Mouse (Mus musculus) spleen, postnatal 4 days (tissue): ENCODE measurements around the gene Elp4.

ENCODE experiments used
- DNase-seq, 2 experiments: peaks; one replicate each; pipeline ENCODE4 v3.0.0; 2022; ENCODE audit warnings: low spot score in 2 of 2

Elp4 gene

GRCm38 (mm10) chr2:105805210-105805609, 99.2 kb downstream of the Elp4 start:
- no peak for DNase-seq

GRCm38 (mm10) chr2:105804506-105804905, 99.9 kb downstream of the Elp4 start:
- DNase-seq, result no peak

- no peak for DNase-seq
Measured at GRCm38 (mm10) chr2:105803427-105803826, 100.9 kb downstream of the Elp4 start.

- DNase-seq, result no peak
Measured at GRCm38 (mm10) chr2:105802902-105803301, 101.5 kb downstream of the Elp4 start.

GRCm38 (mm10) chr2:105801536-105801935, 102.8 kb downstream of the Elp4 start:
- DNase-seq, result no peak

GRCm38 (mm10) chr2:105800694-105801093, 103.7 kb downstream of the Elp4 start:
- no peak for DNase-seq

GRCm38 (mm10) chr2:105799840-105800239, 104.5 kb downstream of the Elp4 start:
- no peak for DNase-seq

- no peak for DNase-seq
Measured at GRCm38 (mm10) chr2:105797842-105798241, 106.5 kb downstream of the Elp4 start.

- no peak for DNase-seq
Measured at GRCm38 (mm10) chr2:105796101-105796500, 108.3 kb downstream of the Elp4 start.

GRCm38 (mm10) chr2:105792339-105793120, 111.8 kb downstream of the Elp4 start:
- no peak for DNase-seq

- DNase-seq, result no peak
Measured at GRCm38 (mm10) chr2:105789936-105790335, 114.4 kb downstream of the Elp4 start.

- DNase-seq, result no peak
Measured at GRCm38 (mm10) chr2:105787726-105788125, 116.6 kb downstream of the Elp4 start.

GRCm38 (mm10) chr2:105786986-105787385, 117.4 kb downstream of the Elp4 start:
- DNase-seq, result no peak

GRCm38 (mm10) chr2:105782885-105783284, 121.5 kb downstream of the Elp4 start:
- no peak for DNase-seq

GRCm38 (mm10) chr2:105780739-105781138, 123.6 kb downstream of the Elp4 start:
- no peak for DNase-seq

- no peak for DNase-seq
Measured at GRCm38 (mm10) chr2:105779320-105779891, 125.0 kb downstream of the Elp4 start.

GRCm38 (mm10) chr2:105771314-105771713, 133.1 kb downstream of the Elp4 start:
- DNase-seq, result no peak

- DNase-seq, result no peak
Measured at GRCm38 (mm10) chr2:105769747-105770328, 134.5 kb downstream of the Elp4 start.

GRCm38 (mm10) chr2:105753512-105753911, 150.9 kb downstream of the Elp4 start:
- DNase-seq, result no peak

GRCm38 (mm10) chr2:105749111-105749510, 155.3 kb downstream of the Elp4 start:
- no peak for DNase-seq

GRCm38 (mm10) chr2:105746896-105747295, 157.5 kb downstream of the Elp4 start:
- DNase-seq, result no peak

GRCm38 (mm10) chr2:105736166-105736565, 168.2 kb downstream of the Elp4 start:
- DNase-seq, result no peak

GRCm38 (mm10) chr2:105730704-105731103, 173.7 kb downstream of the Elp4 start:
- DNase-seq, result no peak
